Mouse (Mus musculus) G1E (cell line): ENCODE results near the gene Timp4. TPM values are rescaled to one million over a fixed set of nuclear protein-coding genes. Genes with fewer than 3 reads are reported as not detected.

Experiments
- ATAC-seq: 2 replicates; pipeline ENCODE4 v1.8.0; 2016; ENCODE audit warnings: mild to moderate bottlenecking; ENCODE audit not compliant: insufficient number of reproducible peaks, poor library complexity, low FRiP score, severe bottlenecking; ENCODE audit errors: extremely low read depth
- DNase-seq: peaks from one replicate; pipeline ENCODE4 v3.0.0; 2012; ENCODE audit warnings: low spot score
- H3K27me3 ChIP-seq: 2 replicates; pipeline ENCODE4 v1.6.1; 2012; ENCODE audit warnings: mild to moderate bottlenecking, low read length, inconsistent platforms; ENCODE audit not compliant: insufficient read depth
- H3K36me3 ChIP-seq: replicated peaks from 2 replicates; pipeline ENCODE3; 2012; ENCODE audit warnings: mild to moderate bottlenecking, inconsistent platforms
- H3K4me1 ChIP-seq: 2 replicates; pipeline ENCODE4 v1.6.1; 2012; ENCODE audit warnings: low read depth, low read length, inconsistent platforms, mixed read lengths; ENCODE audit not compliant: insufficient read depth
- H3K4me3 ChIP-seq: 2 replicates; pipeline ENCODE4 v1.5.1; 2012; ENCODE audit warnings: low read depth, mild to moderate bottlenecking, inconsistent platforms, low read length, moderate library complexity, mixed read lengths
- H3K9me3 ChIP-seq: replicated peaks from 2 replicates; pipeline ENCODE4 v1.6.1; 2012; ENCODE audit warnings: inconsistent platforms
- CTCF ChIP-seq: IDR thresholded peaks from 2 replicates; pipeline ENCODE4 v1.5.1; 2012; ENCODE audit warnings: low read depth, low read length, inconsistent platforms, mixed read lengths
- GATA1 ChIP-seq: IDR thresholded peaks from 2 replicates; pipeline ENCODE4 v1.6.1; 2012; ENCODE audit warnings: borderline replicate concordance, low read length, inconsistent platforms, mixed read lengths
- GATA2 ChIP-seq: IDR thresholded peaks from 2 replicates; pipeline ENCODE4 v1.6.1; 2012; ENCODE audit warnings: low read depth, low read length, inconsistent platforms, borderline replicate concordance
- POLR2AphosphoS5 ChIP-seq: IDR thresholded peaks from 2 replicates; pipeline ENCODE4 v1.6.1; 2012; ENCODE audit warnings: low read depth, low read length, inconsistent platforms; ENCODE audit not compliant: insufficient replicate concordance
- TAL1 ChIP-seq: conservative IDR thresholded peaks from 2 replicates; pipeline ENCODE4 v1.6.1; 2012; ENCODE audit warnings: low read depth, low read length, inconsistent platforms, mixed read lengths
- polyA plus RNA-seq: library from polyadenylated mRNA; stranded (reverse); fragments of >175 nt; gene quantifications from 2 replicates; pipeline ENCODE4 v1.2.3, GENCODE M21; 2012
- total RNA-seq, 2 experiments: library from RNA; stranded (forward) in 1 of 2; stranded (reverse) in 1 of 2; fragments of 200-1000 nt in 1 of 2; fragments of >200 nt in 1 of 2; fragmentation: Nextera tagmentation in 1 of 2; gene quantifications; 2 replicates each; pipeline ENCODE4 v1.2.3; 2014 to 2017

Gene Timp4
- total and polyA plus RNA-seq, 3 experiments = 0.11 TPM; not detected in 2

DNA sequence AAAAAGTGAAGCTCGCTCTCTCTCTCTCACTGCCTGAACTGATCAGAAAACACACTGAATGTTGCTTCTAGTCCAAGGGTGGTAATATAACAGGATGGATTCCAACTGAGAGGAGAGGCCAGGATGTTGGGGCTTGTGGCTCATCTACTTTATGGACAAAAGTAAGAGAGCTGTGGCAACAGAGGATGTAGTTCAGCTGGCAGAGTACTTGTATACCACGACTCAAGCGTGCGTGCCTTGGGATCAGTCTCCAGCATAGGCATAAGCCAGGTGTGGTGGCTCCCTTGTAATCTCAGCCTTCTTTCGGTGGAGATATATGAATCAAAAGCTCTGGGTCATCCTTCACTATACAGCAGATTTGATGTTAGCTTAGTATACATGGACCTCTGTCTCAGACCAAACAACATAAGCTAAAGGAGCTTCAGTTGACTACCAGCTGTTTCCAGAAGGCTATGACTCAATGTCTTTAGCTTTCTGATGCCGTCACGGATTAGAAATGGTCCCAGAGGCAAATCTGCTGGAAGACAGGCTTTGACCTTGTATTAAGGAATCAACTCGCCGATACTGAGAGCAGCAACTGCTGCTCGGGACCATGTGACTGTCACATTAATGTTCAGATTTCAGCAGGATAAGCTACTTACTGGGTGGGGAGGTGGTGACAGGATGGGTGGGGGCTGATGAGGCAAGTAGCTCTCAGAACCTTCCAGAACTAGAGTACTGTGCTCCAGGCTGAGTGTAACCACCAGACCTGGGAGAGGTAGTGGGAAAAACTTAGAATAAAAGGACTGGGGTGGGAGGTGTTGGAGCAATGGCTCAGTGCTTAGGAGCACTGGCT lies 16.8 kb upstream of the Timp4 start:
- H3K4me3 ChIP-seq = no peak overlapping the region
- H3K36me3 ChIP-seq = no peaks in the 10 kb centered on the region
- no peaks in the 10 kb centered on the region for H3K4me1 ChIP-seq
- TF ChIP-seq POLR2AphosphoS5 (no peak), GATA1 (no peak), CTCF (no peak), GATA2 (no peak), TAL1 (no peak)
- H3K27me3 ChIP-seq = peaks cover 7% of the 10 kb centered on the region; the same call in 1 of the 2 replicates
- no peaks in the 10 kb centered on the region for H3K9me3 ChIP-seq
- no peak for ATAC-seq
- DNase-seq = no peak

DNA sequence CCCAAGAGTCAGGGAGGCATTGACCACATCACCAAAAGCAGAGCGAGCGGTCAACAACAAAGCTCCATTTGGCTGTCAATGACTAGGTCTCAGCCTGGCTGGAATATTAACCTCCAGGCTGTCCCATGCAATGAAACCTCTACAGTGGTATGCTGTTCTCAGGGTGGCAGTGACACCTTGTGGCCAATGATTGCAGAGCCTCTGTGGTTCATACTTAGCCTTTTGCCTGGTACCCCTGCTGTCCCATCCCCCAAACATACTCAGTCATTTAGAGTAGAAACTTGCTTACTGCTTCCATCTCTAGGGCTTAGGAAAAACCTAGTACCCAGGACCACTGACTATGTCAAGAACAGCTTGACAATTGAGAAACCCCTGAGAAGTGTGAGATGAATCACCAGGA lies 15.9 kb upstream of the Timp4 start:
- peak; percentile 45; the same call in 1 of the 2 replicates for ATAC-seq
- Histone ChIP-seq H3K36me3 (no peaks in the 10 kb centered on the region), H3K9me3 (no peaks in the 10 kb centered on the region), H3K4me3 (no peak overlapping the region), H3K4me1 (no peaks in the 10 kb centered on the region), H3K27me3 (0 out of 2 replicates have a peak, but pooled peaks cover 8% of the 10 kb centered on the region)
- TF ChIP-seq POLR2AphosphoS5 = no peak
- no peak for TF ChIP-seq GATA2
- no peak for TF ChIP-seq GATA1
- TF ChIP-seq CTCF = no peak
- TF ChIP-seq TAL1 = no peak
- peak; percentile 4 for DNase-seq

- Histone ChIP-seq H3K36me3 (no peaks in the 10 kb centered on the region), H3K4me3 (no peak overlapping the region), H3K4me1 (no peaks in the 10 kb centered on the region), H3K27me3 (peaks cover 7% of the 10 kb centered on the region; the same call in 1 of the 2 replicates), H3K9me3 (no peaks in the 10 kb centered on the region)
- DNase-seq (no peak), ATAC-seq (no peak)
- TF ChIP-seq CTCF (no peak), GATA1 (no peak), GATA2 (no peak), POLR2AphosphoS5 (no peak), TAL1 (no peak)
These were observed 14.8 kb upstream of the Timp4 start for GRCm38 (mm10) chr6:115266791-115267190.

DNA sequence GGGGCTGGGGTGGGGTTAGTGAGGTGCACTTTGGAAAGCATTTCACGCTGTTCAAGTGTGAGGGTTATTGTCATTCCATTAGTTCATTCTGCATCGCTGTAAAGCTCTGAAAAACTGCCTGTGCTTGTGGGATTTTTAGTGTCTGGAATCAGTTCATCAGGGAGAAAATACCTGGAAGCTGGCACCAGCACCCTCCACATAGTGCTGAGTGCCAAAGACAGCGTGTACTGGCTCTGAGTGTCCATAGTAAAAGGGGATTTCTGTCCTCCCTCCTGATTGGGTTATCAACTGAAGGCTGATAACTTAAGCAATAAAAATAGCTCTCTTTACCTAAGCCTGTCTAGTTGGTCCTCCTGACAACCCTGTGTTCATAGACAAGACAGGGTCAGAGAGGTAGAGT lies 8.5 kb upstream of the Timp4 start:
- peaks cover 7% of the 10 kb centered on the region; the same call in 1 of the 2 replicates for H3K27me3 ChIP-seq
- ATAC-seq (no peak), DNase-seq (no peak)
- no peaks in the 10 kb centered on the region for H3K9me3 ChIP-seq
- no peaks in the 10 kb centered on the region for H3K4me1 ChIP-seq
- H3K36me3 ChIP-seq = no peaks in the 10 kb centered on the region
- TF ChIP-seq CTCF (no peak), POLR2AphosphoS5 (no peak), GATA2 (no peak), TAL1 (no peak), GATA1 (no peak)
- H3K4me3 ChIP-seq = no peak overlapping the region

GRCm38 (mm10) chr6:115255171-115255570 lies 3.2 kb upstream of the Timp4 start:
- Histone ChIP-seq H3K36me3 (no peaks in the 10 kb centered on the region), H3K4me3 (no peak overlapping the region), H3K4me1 (no peaks in the 10 kb centered on the region), H3K27me3 (peaks cover 7% of the 10 kb centered on the region; the same call in 1 of the 2 replicates), H3K9me3 (no peaks in the 10 kb centered on the region)
- ATAC-seq (no peak), DNase-seq (no peak)
- TF ChIP-seq GATA2 (no peak), TAL1 (no peak), POLR2AphosphoS5 (no peak), GATA1 (no peak), CTCF (no peak)

DNA sequence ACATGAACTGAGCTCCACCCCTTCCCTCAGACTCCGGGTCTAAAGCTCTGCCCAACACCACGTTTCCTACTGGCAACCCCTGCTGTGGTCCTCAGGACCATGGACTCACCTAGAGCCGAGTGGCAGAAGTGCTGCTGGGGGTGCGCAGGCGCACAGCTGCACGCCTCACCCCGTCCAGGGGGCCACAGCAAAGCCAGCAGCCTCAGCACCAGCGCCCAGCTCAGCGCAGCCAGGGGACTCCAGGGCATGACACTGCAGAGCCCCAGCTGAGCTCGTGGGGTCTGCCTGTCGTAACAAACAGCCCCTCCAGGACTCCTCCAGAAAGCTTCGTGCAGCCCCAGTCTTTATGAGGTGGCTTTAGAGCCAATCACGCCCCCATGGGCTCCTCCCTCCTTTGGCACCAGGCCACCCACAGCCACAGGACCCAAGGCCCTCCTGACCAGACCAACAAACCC lies 447 bp downstream of the Timp4 start:
- H3K4me1 ChIP-seq = no peaks in the 10 kb centered on the region
- DNase-seq (no peak), ATAC-seq (no peak)
- H3K36me3 ChIP-seq = no peaks in the 10 kb centered on the region
- no peaks in the 10 kb centered on the region for H3K9me3 ChIP-seq
- H3K27me3 ChIP-seq = peaks cover 16% of the 10 kb centered on the region
- H3K4me3 ChIP-seq = no peak overlapping the region
- TF ChIP-seq GATA1 = no peak
- TF ChIP-seq POLR2AphosphoS5 = no peak
- TF ChIP-seq CTCF = no peak
- TF ChIP-seq GATA2 = no peak
- no peak for TF ChIP-seq TAL1
